ENCODE assay signal across 19 mouse cellular contexts in the genomic region with DNA sequence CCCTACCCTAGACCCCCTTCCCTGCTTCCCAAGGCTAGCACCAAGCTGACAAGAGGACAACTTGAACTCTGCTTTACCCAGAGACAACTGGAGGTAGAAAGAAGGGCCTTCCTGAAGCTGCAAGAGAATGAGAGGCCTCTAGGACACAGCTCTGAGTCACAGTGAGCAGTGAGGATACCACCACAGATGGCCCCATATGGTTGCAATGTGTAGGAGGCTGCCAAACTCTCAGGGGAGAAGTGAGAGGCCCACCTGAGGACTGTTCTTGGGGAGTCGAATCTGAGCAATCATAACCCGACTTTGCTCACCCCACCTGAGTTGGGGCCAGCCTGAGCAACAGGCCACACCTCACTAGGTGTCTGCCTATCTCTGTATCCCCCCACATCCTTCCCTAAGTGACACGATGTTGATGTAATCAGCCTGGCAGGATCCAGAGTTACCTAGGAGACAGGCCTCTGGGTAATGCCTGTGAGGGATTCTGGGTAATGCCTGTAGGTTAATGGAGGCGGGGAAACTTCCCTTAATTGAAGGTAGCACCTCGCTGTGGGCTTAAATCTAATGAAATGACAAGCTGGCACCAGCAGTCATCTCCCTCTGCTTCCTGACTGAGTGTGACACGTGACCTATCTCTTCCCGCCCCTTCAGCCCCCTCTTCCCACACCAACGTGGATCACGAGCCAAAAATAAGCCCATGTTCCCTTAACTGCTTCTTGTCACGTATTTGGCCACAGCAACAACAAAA.
DNase-seq lines count a peak whose midpoint lies in the region; ATAC-seq lines count a peak whose summit lies in the region.
"Had no signal": no experiment of that assay in that cellular context is flagged by ENCODE, and none has a peak within 500 bp of the region (broad histone marks: within the 10 kb centered on the region; RNA-seq: fewer than 3 reads in every experiment).

No protein-coding gene starts in this region.

- no peaks in the 10 kb centered on the region for H3K9me3 ChIP-seq in forebrain, embryonic 10.5 days
- H3K9me3 ChIP-seq in forebrain, embryonic 14.5 days (replicated peaks; ENCODE audit: control insufficient read depth, low read length) = no peaks in the 10 kb centered on the region
- no peaks in the 10 kb centered on the region for H3K9me3 ChIP-seq in hindbrain, embryonic 10.5 days
- H3K9me3 ChIP-seq in hindbrain, embryonic 12.5 days (replicated peaks) = no peaks in the 10 kb centered on the region
- H3K9me3 ChIP-seq: hindbrain, embryonic 13.5 days; limb, embryonic 15.5 days; midbrain, embryonic 15.5 days had no signal

- WGBS in forebrain, embryonic 10.5 days = 85% methylated on average over 10 of the region's 10 CpGs
- WGBS in forebrain, embryonic 14.5 days = 69% methylated on average over 10 of the region's 10 CpGs
- 79% methylated on average over 10 of the region's 10 CpGs for WGBS in hindbrain, embryonic 10.5 days
- 72% methylated on average over 10 of the region's 10 CpGs for WGBS in hindbrain, embryonic 12.5 days

- DNase-seq in forebrain, embryonic 10.5 days (ENCODE audit: extremely low spot score, low spot score) = no peak
- no peak for DNase-seq in forebrain, embryonic 14.5 days (ENCODE audit: low spot score)
- DNase-seq in hindbrain, embryonic 10.5 days (ENCODE audit: low spot score) = no peak
- peak; percentile 28 for DNase-seq in A20 (ENCODE audit: low read depth, low spot score)
- DNase-seq in brain, adult 2 months (ENCODE audit: low read depth, low spot score) = peak; percentile 71
- no peak for DNase-seq in embryo, embryonic 10.5 days (ENCODE audit: low spot score)
- DNase-seq: adrenal gland, adult 2 months; cerebellum, adult 9-10 months; gastrocnemius, postnatal 14 days; kidney, postnatal 10 days; layer of hippocampus, adult 9-11 months; lung, embryonic 14.5 days; right cerebral cortex, postnatal 14 days had no signal

- ATAC-seq in forebrain, embryonic 14.5 days = no peak
- ATAC-seq in hindbrain, embryonic 12.5 days (ENCODE audit: low FRiP score) = no peak
- no peak for ATAC-seq in megakaryocyte-erythroid progenitor cell, adult 5-6 weeks (replicated peaks; ENCODE audit: low FRiP score, low TSS enrichment, poor library complexity, severe bottlenecking)
- ATAC-seq: intestine, embryonic 16.5 days; midbrain, embryonic 15.5 days had no signal

- H3K4me1 ChIP-seq in forebrain, embryonic 10.5 days = peaks cover 60% of the 10 kb centered on the region
- peaks cover 15% of the 10 kb centered on the region for H3K4me1 ChIP-seq in forebrain, embryonic 14.5 days (ENCODE audit: control insufficient read depth, insufficient read depth, low read length)
- H3K4me1 ChIP-seq in hindbrain, embryonic 10.5 days (replicated peaks) = peaks cover 45% of the 10 kb centered on the region
- peaks cover 10% of the 10 kb centered on the region for H3K4me1 ChIP-seq in hindbrain, embryonic 12.5 days

- no peak overlapping the region for H3K4me3 ChIP-seq in forebrain, embryonic 10.5 days
- no peak overlapping the region for H3K4me3 ChIP-seq in forebrain, embryonic 14.5 days (ENCODE audit: low read depth, low read length)
- no peak overlapping the region for H3K4me3 ChIP-seq in hindbrain, embryonic 10.5 days
- no peak overlapping the region for H3K4me3 ChIP-seq in hindbrain, embryonic 12.5 days
- H3K4me3 ChIP-seq: hindbrain, embryonic 13.5 days; limb, embryonic 15.5 days; midbrain, embryonic 15.5 days had no signal

- H3K27me3 ChIP-seq in forebrain, embryonic 10.5 days (ENCODE audit: poor library complexity, severe bottlenecking) = peaks cover 57% of the 10 kb centered on the region
- no peaks in the 10 kb centered on the region for H3K27me3 ChIP-seq in forebrain, embryonic 14.5 days (replicated peaks; ENCODE audit: control insufficient read depth, insufficient read depth, low read length)
- H3K27me3 ChIP-seq in hindbrain, embryonic 10.5 days (ENCODE audit: insufficient read depth, poor library complexity, severe bottlenecking) = peaks cover 14% of the 10 kb centered on the region; the same call in 1 of the 2 replicates
- no peaks in the 10 kb centered on the region; the same call in 1 of the 2 replicates for H3K27me3 ChIP-seq in hindbrain, embryonic 12.5 days
- H3K27me3 ChIP-seq: limb, embryonic 15.5 days; midbrain, embryonic 15.5 days had no signal

- H3K36me3 ChIP-seq in forebrain, embryonic 10.5 days (replicated peaks) = no peaks in the 10 kb centered on the region
- no peaks in the 10 kb centered on the region for H3K36me3 ChIP-seq in forebrain, embryonic 14.5 days (ENCODE audit: control insufficient read depth, insufficient read depth, low read length)
- H3K36me3 ChIP-seq in hindbrain, embryonic 10.5 days = no peaks in the 10 kb centered on the region
- no peaks in the 10 kb centered on the region for H3K36me3 ChIP-seq in hindbrain, embryonic 12.5 days
- H3K36me3 ChIP-seq: hindbrain, embryonic 13.5 days; limb, embryonic 15.5 days; midbrain, embryonic 15.5 days had no signal

- H3K27ac ChIP-seq in forebrain, embryonic 10.5 days = 0 out of 2 replicates have a peak overlapping the region, but pooled peaks have one; percentile 53
- H3K27ac ChIP-seq in forebrain, embryonic 14.5 days (ENCODE audit: low read depth, low read length) = no peak overlapping the region
- 0 out of 2 replicates have a peak overlapping the region, but pooled peaks have one; percentile 12 for H3K27ac ChIP-seq in hindbrain, embryonic 10.5 days
- no peak overlapping the region for H3K27ac ChIP-seq in hindbrain, embryonic 12.5 days
- H3K27ac ChIP-seq: hindbrain, embryonic 13.5 days; midbrain, embryonic 15.5 days had no signal

- no peak overlapping the region for H3K4me2 ChIP-seq in forebrain, embryonic 14.5 days (ENCODE audit: low read length)
- H3K4me2 ChIP-seq in hindbrain, embryonic 12.5 days (replicated peaks) = no peak overlapping the region
- H3K4me2 ChIP-seq: hindbrain, embryonic 13.5 days; limb, embryonic 15.5 days; lung, embryonic 14.5 days; midbrain, embryonic 15.5 days had no signal

- H3K9ac ChIP-seq in forebrain, embryonic 14.5 days (ENCODE audit: low read length) = no peak overlapping the region
- H3K9ac ChIP-seq in hindbrain, embryonic 12.5 days = no peak overlapping the region
- H3K9ac ChIP-seq: hindbrain, embryonic 13.5 days; limb, embryonic 15.5 days; lung, embryonic 14.5 days; midbrain, embryonic 15.5 days had no signal

Comparison
In these comparisons a context has a peak if more than half of its experiments do, and no peak if none do; other contexts are left out.
1. H3K27ac ChIP-seq: peak in forebrain, embryonic 10.5 days (single experiment) and hindbrain, embryonic 10.5 days (single experiment); none in forebrain, embryonic 14.5 days (single experiment) and hindbrain, embryonic 12.5 days (single experiment).
2. DNase-seq: peak in A20 (single experiment) and brain, adult 2 months (single experiment); none in forebrain, embryonic 10.5 days (single experiment), forebrain, embryonic 14.5 days (single experiment), hindbrain, embryonic 10.5 days (single experiment) and embryo, embryonic 10.5 days (single experiment).